Mouse (Mus musculus) left cerebral cortex, postnatal 25 days (tissue): ENCODE results near the gene Syn3. TPM values are rescaled to one million over a fixed set of nuclear protein-coding genes. Genes with fewer than 3 reads are reported as not detected.

Source experiments
- DNase-seq, 2 experiments: peaks; one replicate each; pipeline ENCODE4 v3.0.0; 2022; ENCODE audit warnings: low spot score in 2 of 2, mixed read lengths in 1 of 2
- intact Hi-C: fragments of 180-260 bp; cut with DNase I; formaldehyde crosslinking; loops from one replicate; pipeline ENCODE4 v1.15.1; 2025
- total RNA-seq, 2 experiments: library from RNA; stranded (reverse); gene quantifications; 2 replicates each; pipeline ENCODE4 v1.2.3; 2021

Gene Syn3
- total RNA-seq, 2 experiments from 2014 or later = 26.1 to 31.8 TPM

- DNase-seq = no peak
- intact Hi-C loops = no loop called here
These were observed 234.1 kb downstream of the Syn3 start for GRCm38 (mm10) chr10:86264618-86265017.

- intact Hi-C loops = no loop called here
- no peak for DNase-seq
These were observed 237.0 kb downstream of the Syn3 start for GRCm38 (mm10) chr10:86261725-86262124.

- DNase-seq = no peak
- intact Hi-C loops = no loop called here
These were observed 239.7 kb downstream of the Syn3 start for GRCm38 (mm10) chr10:86258992-86259391.

GRCm38 (mm10) chr10:86258046-86258445 is 240.7 kb downstream of the Syn3 start:
- DNase-seq = peak in 1 of 2 experiments; percentile 19
- intact Hi-C loops = no loop called here

GRCm38 (mm10) chr10:86257045-86257444 is 241.7 kb downstream of the Syn3 start:
- intact Hi-C loops = no loop called here

GRCm38 (mm10) chr10:86256221-86256620 is 242.5 kb downstream of the Syn3 start:
- peak; percentile 62 to 72 for DNase-seq
- intact Hi-C loops = no loop called here

More at GRCm38 (mm10) chr10:86257045-86257444, 241.7 kb downstream of the Syn3 start:
- no peak for DNase-seq

DNA sequence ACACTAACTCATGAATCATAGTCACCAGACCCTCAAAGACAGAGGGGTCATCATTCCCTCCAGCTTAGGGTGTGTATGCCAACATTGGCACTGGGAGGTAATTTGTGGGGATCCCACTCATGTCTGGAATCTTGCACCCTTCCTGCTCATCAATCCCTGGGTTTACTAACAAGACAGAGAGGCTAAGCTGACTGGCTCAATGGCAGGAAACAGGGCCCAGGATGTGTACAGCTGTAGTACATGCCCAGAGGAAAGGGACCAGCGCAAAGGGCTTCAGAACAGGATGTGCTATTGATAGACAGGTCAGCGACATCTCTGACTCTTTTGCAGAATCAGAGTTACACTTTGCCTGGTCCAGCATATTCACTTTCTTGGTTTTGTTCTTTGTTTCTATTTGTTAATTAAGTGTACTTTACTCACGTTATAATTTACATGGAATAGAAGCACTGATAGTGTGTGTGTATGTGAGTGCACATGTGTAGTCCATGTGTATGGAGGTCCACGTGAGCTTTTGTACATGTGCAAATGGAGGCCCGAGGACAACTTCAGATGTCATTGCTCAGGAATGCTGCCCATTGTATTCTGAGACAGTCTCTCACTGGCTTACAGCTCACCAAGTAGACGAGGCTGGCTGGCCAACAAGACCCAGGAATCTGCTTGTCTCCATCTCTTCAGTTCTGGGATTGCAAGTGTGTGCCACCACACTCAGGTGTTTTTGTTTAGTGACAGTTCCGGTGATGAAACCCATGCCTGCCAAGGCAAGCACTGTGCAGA is 248.4 kb downstream of the Syn3 start:
- DNase-seq = no peak
- intact Hi-C loops = no loop called here

DNA sequence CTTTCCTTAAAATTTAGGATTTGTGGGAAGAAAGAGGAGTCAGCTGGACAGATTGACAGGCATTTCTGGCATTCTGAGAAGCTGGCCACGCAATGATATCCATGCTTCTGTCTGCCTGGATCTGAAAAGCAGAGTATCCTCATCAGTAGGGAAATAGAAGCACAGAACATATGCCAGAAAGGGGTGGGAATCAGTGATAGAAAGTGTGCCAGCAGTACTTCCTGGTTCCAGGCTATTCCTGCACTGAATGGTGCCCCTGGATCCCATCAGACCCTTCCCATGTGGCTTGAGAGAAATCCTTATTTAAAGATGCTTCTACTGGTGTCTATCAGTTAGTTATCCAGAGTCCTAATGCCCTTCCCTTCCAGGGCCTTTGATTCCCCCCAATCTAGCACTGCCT is 249.4 kb downstream of the Syn3 start:
- no peak for DNase-seq
- intact Hi-C loops = no loop called here

DNA sequence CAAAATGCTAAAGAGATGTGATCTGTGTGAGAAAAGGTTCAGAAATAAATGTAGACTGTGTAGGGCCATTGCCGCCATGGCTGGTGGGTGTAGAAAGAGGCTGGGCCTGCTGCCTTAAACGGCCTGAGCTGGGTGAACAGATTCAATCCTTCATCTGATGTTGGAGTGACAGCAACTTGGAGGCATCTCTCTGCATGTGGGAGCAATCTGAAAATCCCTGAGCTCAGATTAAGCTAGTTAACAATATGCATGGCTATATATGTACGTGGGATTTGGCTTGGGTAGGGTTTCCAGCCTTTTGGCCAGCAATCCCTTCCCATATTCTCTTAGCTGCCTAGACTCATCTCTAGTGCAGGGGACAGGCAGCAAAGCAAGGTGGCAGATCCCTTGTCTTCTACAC is 249.9 kb downstream of the Syn3 start:
- peak in 1 of 2 experiments; percentile 28 for DNase-seq
- intact Hi-C loops = no loop called here

DNA sequence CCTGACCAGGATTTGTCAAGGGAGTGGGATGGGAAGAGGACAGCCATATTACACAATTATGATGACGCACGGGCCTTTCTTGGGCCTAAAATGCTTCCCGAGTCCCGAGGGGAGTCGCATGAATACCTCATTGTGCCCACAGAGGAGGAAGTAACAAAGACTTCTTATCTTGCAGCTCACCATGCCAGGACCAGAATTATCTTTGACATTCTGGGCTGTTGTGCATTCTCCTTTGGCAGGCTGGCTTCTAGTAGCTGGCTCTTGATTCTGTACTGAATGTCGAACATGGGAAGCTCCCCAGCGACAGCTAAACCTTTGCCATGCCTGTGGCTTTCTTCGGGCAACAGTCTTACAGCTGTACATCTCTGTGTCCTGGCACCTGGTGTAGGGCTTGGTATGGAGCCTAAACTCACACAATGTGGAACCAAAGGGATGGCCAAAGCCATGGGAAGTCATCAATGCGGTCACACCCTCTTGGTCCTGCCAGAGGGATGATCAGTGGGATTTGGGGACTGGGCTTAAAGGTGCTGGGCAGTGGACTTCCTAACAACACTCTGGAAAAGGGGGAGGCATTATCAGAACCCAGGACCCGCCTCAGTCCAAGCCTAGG is 250.5 kb downstream of the Syn3 start:
- intact Hi-C loops = no loop called here
- DNase-seq = no peak

DNA sequence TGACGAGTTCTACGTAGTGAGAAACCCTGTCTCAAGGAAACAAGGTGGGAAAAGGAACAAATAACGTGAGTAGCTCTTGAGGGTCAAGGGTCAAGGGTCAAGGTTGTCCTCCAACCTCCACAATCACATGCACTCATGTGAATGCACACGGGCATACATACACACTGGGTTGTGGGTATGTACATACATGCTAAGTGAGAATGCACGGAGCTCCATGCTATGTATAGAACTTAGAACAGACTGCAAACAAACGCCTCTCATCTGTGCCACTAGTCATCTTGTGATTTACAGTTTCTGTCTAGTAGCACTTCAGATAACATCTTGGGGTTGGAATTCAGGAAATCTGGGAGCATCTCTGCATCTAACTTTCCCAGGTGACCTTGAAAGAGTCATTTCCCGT is 253.3 kb downstream of the Syn3 start:
- intact Hi-C loops = no loop called here

DNA sequence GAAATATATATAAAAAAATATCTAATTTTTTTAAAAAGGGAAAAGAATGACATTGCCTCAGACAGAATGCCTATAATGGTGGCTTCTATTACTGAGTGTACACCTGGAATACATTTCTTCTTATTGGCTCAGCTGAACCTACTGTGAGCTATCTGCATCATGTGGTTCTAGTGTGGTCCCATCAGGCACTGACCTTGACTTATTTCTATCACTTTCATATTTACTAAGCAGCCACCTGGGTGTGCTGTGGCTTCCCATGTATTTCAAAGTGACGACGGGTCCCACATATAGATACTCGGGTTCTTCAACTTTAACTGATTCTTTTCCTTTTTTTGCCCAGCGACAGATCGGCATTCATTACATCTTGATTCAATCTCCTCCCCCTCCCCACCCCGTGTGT is 255.2 kb downstream of the Syn3 start:
- no peak for DNase-seq
- intact Hi-C loops = no loop called here

More for the DNA sequence above, 253.3 kb downstream of the Syn3 start:
- DNase-seq = peak; percentile 17 to 49

- DNase-seq = no peak
- intact Hi-C loops = no loop called here
These were observed 256.0 kb downstream of the Syn3 start for GRCm38 (mm10) chr10:86242721-86243120.

DNA sequence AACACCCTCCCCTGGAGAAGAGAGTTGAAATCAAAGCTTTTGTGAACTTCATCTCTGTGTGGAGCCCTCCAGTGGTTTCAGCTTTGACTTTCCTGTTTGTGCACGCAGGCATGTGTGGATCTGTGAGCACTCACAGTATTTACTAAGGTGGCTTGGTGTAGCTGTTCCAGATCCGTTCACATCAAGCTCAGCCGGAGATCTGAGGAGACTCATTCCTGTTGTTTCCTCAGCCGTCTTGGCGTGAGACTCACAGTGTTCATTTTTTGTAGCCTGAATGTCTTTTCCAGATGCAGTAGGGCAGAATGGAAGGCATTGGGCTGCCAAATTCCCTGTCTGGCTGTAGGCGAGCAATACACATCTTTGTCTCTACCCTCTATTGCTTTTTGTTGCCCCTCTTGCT is 268.7 kb downstream of the Syn3 start:
- intact Hi-C loops = no loop called here
- no peak for DNase-seq

GRCm38 (mm10) chr10:86225480-86225879 is 273.2 kb downstream of the Syn3 start:
- intact Hi-C loops = no loop called here
- DNase-seq = no peak

DNA sequence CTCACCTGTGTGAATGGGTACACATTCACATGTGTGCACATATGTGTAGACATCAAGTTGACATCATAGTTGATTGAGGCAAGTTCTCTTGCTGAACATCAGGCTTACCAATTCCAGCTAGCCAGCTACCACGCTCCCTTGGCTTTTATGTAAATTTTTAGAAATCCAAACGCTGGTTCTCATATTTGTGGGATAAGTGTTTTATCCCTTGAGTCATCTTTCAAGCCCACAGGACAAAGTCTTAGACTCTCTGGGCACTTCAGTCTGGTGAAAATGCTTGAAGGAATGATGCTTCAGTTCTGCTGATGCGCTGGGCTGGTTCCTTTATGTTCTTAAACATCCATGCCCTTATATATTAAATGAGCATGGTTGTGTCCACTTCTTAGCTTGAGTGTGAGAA is 279.7 kb downstream of the Syn3 start:
- intact Hi-C loops = no loop called here

DNA sequence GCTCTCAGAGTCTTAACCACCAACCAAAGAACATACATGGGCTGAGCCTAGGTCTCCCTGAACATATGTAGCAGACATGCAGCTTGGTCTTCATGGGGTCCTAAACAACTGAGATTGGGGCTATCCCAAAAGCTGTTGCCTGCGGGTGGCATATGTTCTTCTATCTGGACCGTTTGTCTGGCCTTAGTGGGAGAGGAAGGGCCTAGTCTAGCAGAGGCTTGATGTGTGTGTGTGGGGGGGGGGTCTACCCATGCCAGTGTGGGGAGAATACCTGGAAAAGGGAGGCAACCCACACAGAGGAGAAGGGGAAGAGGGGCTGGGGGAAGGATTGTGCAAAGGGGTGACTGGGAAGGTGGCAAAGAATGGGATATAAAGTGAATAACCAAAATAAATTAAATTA is 281.9 kb downstream of the Syn3 start:
- intact Hi-C loops = no loop called here
- no peak for DNase-seq

More for the DNA sequence above, 279.7 kb downstream of the Syn3 start:
- peak in 1 of 2 experiments; percentile 14 for DNase-seq

GRCm38 (mm10) chr10:86212062-86212461 is 286.6 kb downstream of the Syn3 start:
- no peak for DNase-seq
- intact Hi-C loops = no loop called here

- DNase-seq = no peak
- intact Hi-C loops = no loop called here
These were observed 294.8 kb downstream of the Syn3 start for GRCm38 (mm10) chr10:86203915-86204314.

DNA sequence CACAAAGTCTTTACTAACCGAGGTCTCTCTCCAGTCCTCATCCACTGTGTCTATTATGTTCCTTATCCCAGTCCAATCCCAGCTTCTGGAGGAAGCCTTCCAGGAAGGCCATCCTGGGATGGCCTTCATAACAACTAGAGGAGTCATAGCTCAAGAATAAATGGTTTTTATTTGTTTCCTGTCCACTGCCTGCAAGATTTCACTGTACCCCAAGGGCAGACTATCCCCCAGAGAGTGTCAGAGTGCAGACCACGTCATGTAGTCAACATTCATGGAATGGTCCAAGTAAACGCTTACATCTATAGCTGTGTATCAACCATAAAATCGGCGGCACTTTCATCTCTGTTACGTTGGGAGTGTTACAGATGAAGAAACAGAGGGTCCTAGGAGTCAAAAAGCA is 295.5 kb downstream of the Syn3 start:
- no peak for DNase-seq
- intact Hi-C loops = no loop called here

GRCm38 (mm10) chr10:86201826-86202225 is 296.9 kb downstream of the Syn3 start:
- intact Hi-C loops = no loop called here
- DNase-seq = no peak
